Mouse (Mus musculus): ENCODE measurements at regions not wholly inside any gene's neighbourhood (a gene's known extent, or its start where the extent isn't known, plus 50 kb on each side); places are given as distances from the start of the nearest gene placed in this dataset.

GRCm38 (mm10) chr13:44030590-44030989 lies 246.0 kb downstream of the Cd83 start:
- peak; percentile 68 for DNase-seq (ENCODE audit: low read depth, low spot score)

GRCm38 (mm10) chr13:44037774-44038294 lies 253.3 kb downstream of the Cd83 start:
- DNase-seq (ENCODE audit: low read depth, low spot score): no peak

- DNase-seq (ENCODE audit: low read depth, low spot score): no peak
Observed at GRCm38 (mm10) chr13:44038322-44038721, 253.7 kb downstream of the Cd83 start.

- no peak for DNase-seq (ENCODE audit: low read depth, low spot score)
Observed at GRCm38 (mm10) chr13:44040640-44041039, 256.1 kb downstream of the Cd83 start.

GRCm38 (mm10) chr13:44042730-44043493 lies 258.3 kb downstream of the Cd83 start:
- no peak for DNase-seq (ENCODE audit: low read depth, low spot score)

GRCm38 (mm10) chr13:44043494-44043885 lies 258.9 kb downstream of the Cd83 start:
- no peak for DNase-seq (ENCODE audit: low read depth, low spot score)

- DNase-seq (ENCODE audit: low read depth, low spot score): no peak
Observed at GRCm38 (mm10) chr13:44044546-44045216, 260.1 kb downstream of the Cd83 start.

GRCm38 (mm10) chr13:44046436-44046835 lies 261.9 kb downstream of the Cd83 start:
- DNase-seq (ENCODE audit: low read depth, low spot score): no peak

GRCm38 (mm10) chr13:44054157-44054556 lies 269.6 kb downstream of the Cd83 start:
- DNase-seq (ENCODE audit: low read depth, low spot score): no peak

GRCm38 (mm10) chr13:44055573-44056491 lies 271.3 kb downstream of the Cd83 start:
- peak; percentile 58 for DNase-seq (ENCODE audit: low read depth, low spot score)

GRCm38 (mm10) chr13:44056716-44057115 lies 272.1 kb downstream of the Cd83 start:
- DNase-seq (ENCODE audit: low read depth, low spot score): no peak

GRCm38 (mm10) chr13:44057542-44057941 lies 273.0 kb downstream of the Cd83 start:
- DNase-seq (ENCODE audit: low read depth, low spot score): no peak

- no peak for DNase-seq (ENCODE audit: low read depth, low spot score)
Observed at GRCm38 (mm10) chr13:44058277-44058676, 273.7 kb downstream of the Cd83 start.

GRCm38 (mm10) chr13:44059436-44059835 lies 274.9 kb downstream of the Cd83 start:
- DNase-seq (ENCODE audit: low read depth, low spot score): no peak

- no peak for DNase-seq (ENCODE audit: low read depth, low spot score)
Observed at GRCm38 (mm10) chr13:44061286-44061685, 276.7 kb downstream of the Cd83 start.

GRCm38 (mm10) chr13:44061721-44062300 lies 277.2 kb downstream of the Cd83 start:
- DNase-seq (ENCODE audit: low read depth, low spot score): no peak

- no peak for DNase-seq (ENCODE audit: low read depth, low spot score)
Observed at GRCm38 (mm10) chr13:44063317-44063716, 278.7 kb downstream of the Cd83 start.

- DNase-seq (ENCODE audit: low read depth, low spot score): no peak
Observed at GRCm38 (mm10) chr13:44064026-44064425, 279.5 kb downstream of the Cd83 start.

- DNase-seq (ENCODE audit: low read depth, low spot score): peak; percentile 53
Observed at GRCm38 (mm10) chr13:44065741-44066185, 281.2 kb downstream of the Cd83 start.

- no peak for DNase-seq (ENCODE audit: low read depth, low spot score)
Observed at GRCm38 (mm10) chr13:44067244-44067643, 282.7 kb downstream of the Cd83 start.

GRCm38 (mm10) chr13:44068951-44069350 lies 284.4 kb downstream of the Cd83 start:
- no peak for DNase-seq (ENCODE audit: low read depth, low spot score)
